In the genomic region with DNA sequence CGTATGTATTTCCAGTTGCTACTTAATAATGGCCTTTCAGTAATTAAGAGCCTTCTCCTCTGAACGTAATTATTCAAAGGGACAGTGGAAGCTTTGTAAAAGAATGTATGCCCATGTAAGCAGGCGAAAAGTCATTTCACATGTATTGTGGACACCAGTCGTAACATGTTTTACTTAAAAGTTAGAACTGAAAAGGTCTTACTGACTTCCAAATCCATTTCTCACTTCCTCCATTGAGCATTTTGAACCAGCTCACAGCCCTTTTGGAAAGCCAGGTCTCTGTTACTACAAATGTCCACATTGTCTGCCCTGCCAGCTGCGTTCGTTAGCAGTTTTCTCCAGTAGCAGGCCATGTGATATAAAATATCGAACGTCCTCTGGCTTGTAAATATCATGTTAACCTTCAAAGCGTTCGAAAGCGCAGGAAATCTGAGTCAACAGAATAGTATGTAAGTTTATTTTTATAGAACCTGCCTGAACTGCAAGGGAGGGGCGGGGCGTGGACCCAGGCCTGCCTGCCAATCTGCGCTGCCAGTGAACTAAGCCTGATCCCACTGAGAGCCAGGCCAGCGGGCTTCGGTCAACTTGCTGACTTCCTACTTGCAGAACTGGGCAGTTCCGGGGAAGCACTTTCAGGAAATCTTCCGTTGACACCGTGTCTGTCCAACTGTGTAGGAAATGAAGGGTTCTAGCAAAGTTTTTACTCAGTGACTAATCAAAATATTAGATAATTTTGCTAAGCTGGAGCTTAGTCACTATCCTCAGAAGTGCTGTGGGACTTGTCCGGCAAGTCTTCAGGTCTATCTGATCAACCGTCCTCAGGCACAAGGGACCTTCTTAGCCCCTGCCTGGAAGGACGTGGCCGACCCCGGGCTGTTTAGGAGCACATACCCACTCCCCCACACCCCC, we compare ENCODE assay signal across 8 mouse cellular contexts. TPM values are rescaled to one million over a fixed set of nuclear protein-coding genes. Genes with fewer than 3 reads are reported as not detected.
DNase-seq lines count a peak whose midpoint lies in the region; ATAC-seq and TF ChIP-seq lines count a peak whose summit lies in the region.

No protein-coding gene starts in this region.

- no peak overlapping the region for H3K4me2 ChIP-seq in limb, embryonic 11.5 days (ENCODE audit: low read depth, severe bottlenecking)
- H3K4me2 ChIP-seq in midbrain, embryonic 16.5 days (ENCODE audit: low read length) = no peak overlapping the region
- H3K4me2 ChIP-seq in midbrain, postnatal 0 days (ENCODE audit: low read depth, low read length, poor library complexity, severe bottlenecking) = no peak overlapping the region

- H3K36me3 ChIP-seq in limb, embryonic 11.5 days (ENCODE audit: control insufficient read depth, insufficient read depth, low read length) = no peaks in the 10 kb centered on the region
- H3K36me3 ChIP-seq in midbrain, embryonic 16.5 days (ENCODE audit: control insufficient read depth, insufficient read depth, low read length) = no peaks in the 10 kb centered on the region
- H3K36me3 ChIP-seq in midbrain, postnatal 0 days (ENCODE audit: insufficient read depth, low read length) = no peaks in the 10 kb centered on the region

- 44% methylated on average over 24 of the region's 24 CpGs for WGBS in lung, adult 2 months
- 72% methylated on average over 24 of the region's 24 CpGs for WGBS in limb, embryonic 11.5 days
- 85% methylated on average over 24 of the region's 24 CpGs for WGBS in midbrain, embryonic 16.5 days
- WGBS in midbrain, postnatal 0 days = 86% methylated on average over 24 of the region's 24 CpGs

- no peaks in the 10 kb centered on the region for H3K9me3 ChIP-seq in limb, embryonic 11.5 days (ENCODE audit: control insufficient read depth, low read length)
- H3K9me3 ChIP-seq in midbrain, embryonic 16.5 days (replicated peaks; ENCODE audit: control insufficient read depth, low read length, poor library complexity, severe bottlenecking) = no peaks in the 10 kb centered on the region
- H3K9me3 ChIP-seq in midbrain, postnatal 0 days (ENCODE audit: low read length) = no peaks in the 10 kb centered on the region

- DNase-seq in lung, adult 18-20 months = peak; percentile 58 to 61
- no peak for DNase-seq in lung, adult 2 months
- peak; percentile 12 for DNase-seq in heart, adult 8-10 months (ENCODE audit: low spot score)
- DNase-seq in limb, embryonic 11.5 days (ENCODE audit: low spot score) = peak; percentile 30
- DNase-seq in thymus, postnatal 14 days = peak; percentile 44
- no peak for DNase-seq in left cerebral cortex, postnatal 4 days
- DNase-seq in midbrain, postnatal 0 days (ENCODE audit: low spot score) = no peak

- H3K4me1 ChIP-seq in lung, adult 2 months (ENCODE audit: control insufficient read depth, insufficient read depth, low read length) = peaks cover 5% of the 10 kb centered on the region; the same call in 1 of the 2 replicates
- 0 out of 2 replicates have a peak, but pooled peaks cover 2% of the 10 kb centered on the region for H3K4me1 ChIP-seq in limb, embryonic 11.5 days (ENCODE audit: control insufficient read depth, insufficient read depth, low read length)
- no peaks in the 10 kb centered on the region for H3K4me1 ChIP-seq in midbrain, embryonic 16.5 days (ENCODE audit: control insufficient read depth, insufficient read depth, low read length)
- no peaks in the 10 kb centered on the region for H3K4me1 ChIP-seq in midbrain, postnatal 0 days (ENCODE audit: insufficient read depth, low read length)

- ATAC-seq in limb, embryonic 11.5 days (ENCODE audit: insufficient number of reproducible peaks, low FRiP score, low TSS enrichment, low read depth) = peak; percentile 26; the same call in 1 of the 2 replicates
- no peak for ATAC-seq in midbrain, embryonic 16.5 days
- ATAC-seq in midbrain, postnatal 0 days (ENCODE audit: low FRiP score) = no peak

- H3K4me3 ChIP-seq in lung, adult 2 months (replicated peaks; ENCODE audit: extremely low read depth, low read depth, low read length) = no peak overlapping the region
- no peak overlapping the region for H3K4me3 ChIP-seq in limb, embryonic 11.5 days (ENCODE audit: low read depth, low read length)
- no peak overlapping the region for H3K4me3 ChIP-seq in midbrain, embryonic 16.5 days (ENCODE audit: low read depth, low read length)
- H3K4me3 ChIP-seq in midbrain, postnatal 0 days (ENCODE audit: low read depth, low read length) = no peak overlapping the region

- TF ChIP-seq POLR2A in lung, adult 2 months (IDR thresholded peaks at IDR 0.05; ENCODE audit: borderline replicate concordance, extremely low read depth, low read depth, low read length) = no peak

- H3K9ac ChIP-seq in limb, embryonic 11.5 days (ENCODE audit: low read length) = no peak overlapping the region
- H3K9ac ChIP-seq in midbrain, embryonic 16.5 days (ENCODE audit: low read depth, low read length) = no peak overlapping the region
- H3K9ac ChIP-seq in midbrain, postnatal 0 days (replicated peaks; ENCODE audit: low read length, poor library complexity, severe bottlenecking) = no peak overlapping the region

- H3K27ac ChIP-seq in limb, embryonic 11.5 days (replicated peaks; ENCODE audit: low read depth, low read length) = 0 out of 2 replicates have a peak overlapping the region, but pooled peaks have one; percentile 3
- no peak overlapping the region for H3K27ac ChIP-seq in midbrain, embryonic 16.5 days (ENCODE audit: low read length)
- no peak overlapping the region for H3K27ac ChIP-seq in midbrain, postnatal 0 days (ENCODE audit: low read depth, low read length)

- intact Hi-C loops in left cerebral cortex, postnatal 4 days (cut with DNase I) = no loop called here

- TF ChIP-seq CTCF in lung, adult 2 months (IDR thresholded peaks at IDR 0.05; ENCODE audit: insufficient read depth, low read length) = no peak
- TF ChIP-seq CTCF in midbrain, postnatal 0 days (IDR thresholded peaks at IDR 0.05) = no peak

- H3K27me3 ChIP-seq in limb, embryonic 11.5 days (ENCODE audit: control insufficient read depth, insufficient read depth, low read length) = no peaks in the 10 kb centered on the region
- no peaks in the 10 kb centered on the region for H3K27me3 ChIP-seq in midbrain, embryonic 16.5 days (ENCODE audit: control insufficient read depth, insufficient read depth, low read depth, low read length)
- no peaks in the 10 kb centered on the region for H3K27me3 ChIP-seq in midbrain, postnatal 0 days (ENCODE audit: insufficient read depth, low read length)

RNA-seq across cellular contexts. Expression of gene Esr1, which starts 9.5 kb away (rescaled TPM):
- polyA plus RNA-seq in lung, adult 2 months (2012; rRNA removed) = 1.2 and 1.5 TPM in 2 replicates
- 1 to 10 TPM in 3 of 4 experiments, under 1 TPM in 1; 0.90 to 1.1 (median 1.0) TPM for total RNA-seq in heart, adult 8-10 months (2022)
- polyA plus RNA-seq in limb, embryonic 11.5 days (2014; fragmentation: Nextera tagmentation; extraction: Ambion mirVana) = 0.67 and 1.1 TPM in 2 replicates
- 1 to 10 TPM; 3.5 to 3.9 TPM for total RNA-seq in left cerebral cortex, postnatal 4 days (2021)
- polyA plus RNA-seq in midbrain, embryonic 16.5 days (2015; fragmentation: Nextera tagmentation; extraction: Ambion mirVana) = 0.60 and 0.63 TPM in 2 replicates
- total RNA-seq in midbrain, postnatal 0 days (2014; rRNA removed) = 0.71 and 1.1 TPM in 2 replicates
- 0.74 and 0.84 TPM in 2 replicates for polyA plus RNA-seq in midbrain, postnatal 0 days (2015; fragmentation: Nextera tagmentation; extraction: Ambion mirVana)

Comparison
In these comparisons a context has a peak if more than half of its experiments do, and no peak if none do; other contexts are left out.
1. DNase-seq: peak in lung, adult 18-20 months (2 of 2), heart, adult 8-10 months (single experiment), limb, embryonic 11.5 days (single experiment) and thymus, postnatal 14 days (single experiment); none in lung, adult 2 months (single experiment), left cerebral cortex, postnatal 4 days (single experiment) and midbrain, postnatal 0 days (single experiment).